Mouse (Mus musculus) CH12.LX (cell line): ENCODE measurements around the gene Nup133. TPM values are rescaled to one million over a fixed set of nuclear protein-coding genes. Genes with fewer than 3 reads are reported as not detected.

Experiments used
- DNase-seq: peaks from one replicate; pipeline ENCODE4 v3.0.0-alpha.2; 2013; ENCODE audit errors: extremely low read depth
- H3K27ac ChIP-seq: 2 replicates; pipeline ENCODE4 v1.5.1; 2012; ENCODE audit warnings: low read depth, mild to moderate bottlenecking, control low read depth, moderate library complexity; ENCODE audit not compliant: insufficient read depth
- H3K27me3 ChIP-seq: replicated peaks from 2 replicates; pipeline ENCODE3; 2012; ENCODE audit warnings: inconsistent platforms
- H3K36me3 ChIP-seq, 2 experiments: replicated peaks in 1 of 2; 2 replicates each; pipeline versions ENCODE3 to v1.6.1; 2012; ENCODE audit warnings: inconsistent platforms in 1 of 2, low read length in 1 of 2, mild to moderate bottlenecking in 1 of 2, mixed read lengths in 1 of 2, moderate library complexity in 1 of 2; ENCODE audit not compliant: control insufficient read depth in 1 of 2, insufficient read depth in 1 of 2
- H3K4me1 ChIP-seq, 2 experiments: 2 replicates each; pipeline ENCODE4 v1.6.1; 2012; ENCODE audit warnings: inconsistent platforms in 1 of 2, moderate library complexity in 1 of 2; ENCODE audit not compliant: insufficient read depth in 2 of 2, control insufficient read depth in 1 of 2
- H3K4me2 ChIP-seq: 2 replicates; pipeline ENCODE4 v1.6.1; 2012; ENCODE audit warnings: low read depth, mild to moderate bottlenecking, control low read depth; ENCODE audit not compliant: poor library complexity, insufficient read depth, severe bottlenecking
- H3K4me3 ChIP-seq, 3 experiments: fragments of 150-350 bp in 1 of 3; sonication (generic) in 1 of 3; replicated peaks in 1 of 3; 2 replicates each; pipeline versions ENCODE3 to v1.5.1; 2011 to 2012; ENCODE audit warnings: low read depth in 2 of 3, low read length in 2 of 3, mild to moderate bottlenecking in 2 of 3, moderate library complexity in 2 of 3, control low read depth in 1 of 3, improper control_type of control experiment in 1 of 3, inconsistent platforms in 1 of 3, mixed read lengths in 1 of 3; ENCODE audit not compliant: poor library complexity in 1 of 3
- H3K79me2 ChIP-seq: replicated peaks from 2 replicates; pipeline ENCODE4 v1.6.1; 2012; ENCODE audit warnings: mild to moderate bottlenecking, moderate library complexity; ENCODE audit not compliant: control insufficient read depth, poor library complexity, insufficient read depth, severe bottlenecking; ENCODE audit errors: extremely low read depth
- H3K9ac ChIP-seq: 2 replicates; pipeline ENCODE4 v1.6.1; 2012; ENCODE audit warnings: low read depth, mild to moderate bottlenecking, control low read depth, moderate library complexity; ENCODE audit not compliant: insufficient read depth
- H3K9me3 ChIP-seq: replicated peaks from 2 replicates; pipeline ENCODE3; 2012; ENCODE audit warnings: low read length, inconsistent platforms, mixed read lengths
- CHD1 ChIP-seq: IDR thresholded peaks from 2 replicates; pipeline ENCODE4 v1.6.1; 2012; ENCODE audit warnings: low read depth, low read length, improper control_type of control experiment, inconsistent platforms
- CHD2 ChIP-seq: IDR thresholded peaks from 2 replicates; pipeline ENCODE4 v1.6.1; 2011; ENCODE audit warnings: low read length, improper control_type of control experiment
- E2F4 ChIP-seq: IDR thresholded peaks from 2 replicates; pipeline ENCODE4 v1.6.1; 2011; ENCODE audit warnings: low read depth, low read length, improper control_type of control experiment; ENCODE audit not compliant: insufficient replicate concordance
- ELF1 ChIP-seq: IDR thresholded peaks from 2 replicates; pipeline ENCODE4 v1.6.1; 2014; ENCODE audit warnings: low read depth, mild to moderate bottlenecking, inconsistent platforms, low read length, improper control_type of control experiment
- GABPA ChIP-seq: IDR thresholded peaks from 2 replicates; pipeline ENCODE4 v1.6.1; 2012; ENCODE audit warnings: low read depth, low read length, improper control_type of control experiment, inconsistent platforms; ENCODE audit not compliant: insufficient replicate concordance
- HCFC1 ChIP-seq: IDR thresholded peaks from 2 replicates; pipeline ENCODE4 v1.6.1; 2012; ENCODE audit warnings: low read depth, mild to moderate bottlenecking, inconsistent platforms, low read length, improper control_type of control experiment
- IRF4 ChIP-seq: IDR thresholded peaks from 2 replicates; pipeline ENCODE4 v1.6.1; 2014; ENCODE audit warnings: low read depth, mild to moderate bottlenecking, inconsistent platforms, low read length, improper control_type of control experiment
- JUND ChIP-seq: conservative IDR thresholded peaks from 2 replicates; pipeline ENCODE4 v1.6.1; 2011; ENCODE audit warnings: low read depth, low read length, improper control_type of control experiment
- KAT2A ChIP-seq: IDR thresholded peaks from 2 replicates; pipeline ENCODE4 v1.6.1; 2012; ENCODE audit warnings: low read length, improper control_type of control experiment, inconsistent platforms; ENCODE audit not compliant: insufficient replicate concordance
- MAFK ChIP-seq: IDR thresholded peaks from 2 replicates; pipeline ENCODE4 v1.6.1; 2011; ENCODE audit warnings: low read length, improper control_type of control experiment; ENCODE audit not compliant: insufficient replicate concordance
- MAX ChIP-seq: IDR thresholded peaks from 2 replicates; pipeline ENCODE4 v1.6.1; 2011; ENCODE audit warnings: low read length, improper control_type of control experiment
- MAZ ChIP-seq: IDR thresholded peaks from 2 replicates; pipeline ENCODE4 v1.6.1; 2012; ENCODE audit warnings: low read depth, mild to moderate bottlenecking, inconsistent platforms, low read length, improper control_type of control experiment, moderate library complexity
- NELFE ChIP-seq: IDR thresholded peaks from 2 replicates; pipeline ENCODE4 v1.6.1; 2011; ENCODE audit warnings: low read depth, low read length, improper control_type of control experiment
- NRF1 ChIP-seq: IDR thresholded peaks from 2 replicates; pipeline ENCODE4 v1.6.1; 2014; ENCODE audit warnings: low read depth, mild to moderate bottlenecking, inconsistent platforms, low read length, improper control_type of control experiment, moderate library complexity
- PAX5 ChIP-seq: IDR thresholded peaks from 2 replicates; pipeline ENCODE4 v1.6.1; 2012; ENCODE audit warnings: low read length, inconsistent platforms, mixed read lengths
- POLR2A ChIP-seq: IDR thresholded peaks from 2 replicates; pipeline ENCODE4 v1.6.1; 2011; ENCODE audit warnings: low read depth, mild to moderate bottlenecking, improper control_type of control experiment, low read length
- POLR2AphosphoS2 ChIP-seq: IDR thresholded peaks from 2 replicates; pipeline ENCODE4 v1.6.1; 2011; ENCODE audit warnings: low read depth, low read length, improper control_type of control experiment
- RCOR1 ChIP-seq: conservative IDR thresholded peaks from 2 replicates; pipeline ENCODE4 v1.6.1; 2012; ENCODE audit warnings: low read depth, mild to moderate bottlenecking, inconsistent platforms, low read length, improper control_type of control experiment
- SMC3 ChIP-seq: IDR thresholded peaks from 2 replicates; pipeline ENCODE4 v1.6.1; 2011; ENCODE audit warnings: low read depth, low read length, improper control_type of control experiment
- TBP ChIP-seq: conservative IDR thresholded peaks from 2 replicates; pipeline ENCODE4 v1.6.1; 2011; ENCODE audit warnings: low read depth, low read length, improper control_type of control experiment
- USF1 ChIP-seq: IDR thresholded peaks from 2 replicates; pipeline ENCODE4 v1.6.1; 2014; ENCODE audit warnings: low read depth, mild to moderate bottlenecking, inconsistent platforms, low read length, improper control_type of control experiment
- ZMIZ1 ChIP-seq: IDR thresholded peaks from 2 replicates; pipeline ENCODE4 v1.6.1; 2012; ENCODE audit warnings: low read depth, mild to moderate bottlenecking, inconsistent platforms, low read length, improper control_type of control experiment
- ZNF384 ChIP-seq: IDR thresholded peaks from 2 replicates; pipeline ENCODE4 v1.6.1; 2012; ENCODE audit warnings: low read depth, low read length, improper control_type of control experiment, inconsistent platforms
- dilution Hi-C: fragments of 300-500 bp; cut with MboI; formaldehyde crosslinking; loops from 2 replicates; pipeline ENCODE4 v1.14.3; 2020; ENCODE audit warnings: low sequenced_read_pairs; ENCODE audit not compliant: extremely low pct_unique_long_range_greater_than_20kb, extremely low pct_ligation_motif_present
- in situ Hi-C: fragments of 300-500 bp; cut with MboI; formaldehyde crosslinking; loops from 3 replicates; pipeline ENCODE4 v1.14.3; 2019; ENCODE audit warnings: low sequenced_read_pairs, low pct_ligation_motif_present, low pct_unique_long_range_greater_than_20kb, mixed read lengths
- polyA plus RNA-seq: library from polyadenylated mRNA; unstranded; fragments of >175 nt; gene quantifications from 2 replicates; pipeline ENCODE4 v1.2.1, GENCODE M21; 2012; ENCODE audit warnings: low read depth; ENCODE audit not compliant: insufficient read length
- total RNA-seq, 2 experiments: library from RNA; depleted of rRNA; stranded (reverse); fragments of 300-350 nt in 1 of 2; fragments of >200 nt in 1 of 2; gene quantifications; 2 replicates each; pipeline ENCODE4 v1.2.3; 2012 to 2014

Nup133 gene
- total and polyA plus RNA-seq, 3 experiments = 32.8 to 49.0 (median 39.6) TPM

DNA sequence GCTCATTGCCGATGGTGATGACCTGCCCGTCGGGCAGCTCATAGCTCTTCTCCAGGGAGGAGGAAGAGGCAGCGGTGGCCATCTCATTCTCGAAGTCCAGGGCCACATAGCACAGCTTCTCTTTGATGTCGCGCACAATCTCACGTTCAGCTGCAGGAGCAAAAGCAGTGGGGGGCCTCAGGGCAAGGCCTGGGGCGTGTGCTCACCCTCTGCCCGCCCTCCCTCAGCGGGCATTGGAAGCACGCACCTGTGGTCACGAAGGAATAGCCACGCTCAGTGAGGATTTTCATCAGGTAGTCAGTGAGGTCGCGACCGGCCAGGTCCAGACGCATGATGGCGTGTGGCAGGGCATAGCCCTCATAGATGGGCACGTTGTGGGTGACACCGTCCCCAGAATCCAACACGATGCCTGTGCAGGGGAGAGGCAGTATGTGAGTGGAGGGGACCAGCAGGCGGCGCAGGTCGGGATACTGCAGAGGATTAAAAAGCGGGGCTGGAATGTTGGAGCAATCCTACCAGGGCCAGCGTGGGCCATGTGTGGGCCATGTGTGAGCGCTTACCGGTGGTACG, 56.4 kb downstream of the Nup133 start:
- H3K4me3 ChIP-seq = no peak overlapping the region
- DNase-seq = no peak
- no peaks in the 10 kb centered on the region for H3K79me2 ChIP-seq
- dilution Hi-C loops = no loop called here
- no peaks in the 10 kb centered on the region for H3K9me3 ChIP-seq
- H3K4me1 ChIP-seq = no peaks in the 10 kb centered on the region
- H3K9ac ChIP-seq = no peak overlapping the region
- TF ChIP-seq POLR2AphosphoS2 = no peak
- no peak for TF ChIP-seq POLR2A
- no peak for TF ChIP-seq MAZ
- no peak for TF ChIP-seq ZMIZ1
- TF ChIP-seq RCOR1 = no peak
- H3K36me3 ChIP-seq = peaks cover 0 to 8% of the 10 kb centered on the region in 2 experiments
- peaks cover 29% of the 10 kb centered on the region for H3K27me3 ChIP-seq
- in situ Hi-C loops = no loop called here
- no peak overlapping the region for H3K4me2 ChIP-seq
- H3K27ac ChIP-seq = no peak overlapping the region

DNA sequence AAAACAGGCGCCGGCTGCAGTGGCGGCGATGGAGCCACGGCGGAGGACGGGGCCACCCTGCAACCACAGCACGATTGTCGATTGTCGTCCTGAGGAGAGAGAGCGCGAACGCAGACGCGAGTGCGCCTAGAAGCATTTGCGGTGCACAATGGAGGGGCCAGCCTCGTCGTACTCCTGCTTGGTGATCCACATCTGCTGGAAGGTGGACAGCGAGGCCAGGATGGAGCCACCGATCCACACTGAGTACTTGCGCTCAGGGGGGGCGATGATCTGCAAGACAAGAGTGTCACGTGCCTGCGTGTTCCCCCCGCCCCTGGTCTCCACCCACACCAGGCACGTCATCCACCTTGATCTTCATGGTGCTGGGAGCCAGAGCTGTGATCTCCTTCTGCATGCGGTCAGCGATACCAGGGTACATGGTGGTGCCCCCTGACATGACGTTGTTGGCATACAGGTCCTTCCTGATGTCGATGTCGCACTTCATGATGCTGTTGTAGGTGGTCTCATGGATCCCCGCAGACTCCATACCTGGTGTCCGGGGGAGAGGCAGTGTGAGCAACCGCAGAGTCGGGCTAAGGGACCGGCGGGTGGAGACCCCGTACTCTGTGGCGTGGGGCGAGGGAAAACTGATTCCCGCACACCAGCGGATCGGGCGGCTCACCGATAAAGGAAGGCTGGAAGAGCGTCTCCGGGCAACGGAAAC, 57.0 kb downstream of the Nup133 start:
- DNase-seq = no peak
- peaks cover 5% of the 10 kb centered on the region for H3K9me3 ChIP-seq
- no peak for TF ChIP-seq ZNF384
- no peak for TF ChIP-seq TBP
- TF ChIP-seq POLR2A = no peak
- TF ChIP-seq HCFC1 = no peak
- no peak for TF ChIP-seq NRF1
- no peak for TF ChIP-seq CHD1
- TF ChIP-seq NELFE = no peak
- TF ChIP-seq GABPA = no peak
- TF ChIP-seq PAX5 = no peak
- TF ChIP-seq CHD2 = no peak
- no peak for TF ChIP-seq IRF4
- TF ChIP-seq USF1 = no peak
- TF ChIP-seq MAFK = no peak
- TF ChIP-seq JUND = no peak
- TF ChIP-seq E2F4 = no peak
- TF ChIP-seq KAT2A = no peak
- TF ChIP-seq MAX = no peak
- no peak for TF ChIP-seq RCOR1
- no peak for TF ChIP-seq SMC3
- TF ChIP-seq ELF1 = no peak
- H3K27ac ChIP-seq = no peak overlapping the region
- no peak overlapping the region for H3K4me3 ChIP-seq
- peaks cover 0 to 4% of the 10 kb centered on the region in 2 experiments for H3K36me3 ChIP-seq
- no peak overlapping the region for H3K9ac ChIP-seq
- H3K4me2 ChIP-seq = no peak overlapping the region
- no peaks in the 10 kb centered on the region for H3K79me2 ChIP-seq
- in situ Hi-C loops = no loop called here
- peaks cover 35% of the 10 kb centered on the region for H3K27me3 ChIP-seq
- dilution Hi-C loops = no loop called here
- no peaks in the 10 kb centered on the region for H3K4me1 ChIP-seq
